In the genomic region with DNA sequence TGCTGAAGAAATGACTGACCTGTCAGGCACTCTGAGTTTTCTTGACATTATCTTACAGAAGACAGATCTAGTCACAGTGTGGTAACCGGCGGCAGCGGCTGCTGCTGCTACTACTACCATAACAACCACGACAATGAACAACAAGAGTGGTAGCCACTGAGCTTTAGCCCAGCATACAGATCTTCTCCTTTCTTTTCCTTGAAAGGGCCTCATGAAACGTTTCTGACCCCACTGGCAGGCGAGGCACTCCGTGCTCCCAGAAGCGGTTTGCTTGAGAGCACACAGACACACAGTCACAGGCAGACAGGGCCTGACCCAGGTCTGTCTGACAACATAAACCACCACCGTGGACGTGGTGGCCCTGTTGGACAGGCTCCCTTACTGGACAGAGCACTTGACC, we compare ENCODE assay signal across 11 mouse cellular contexts. TPM values are rescaled to one million over a fixed set of nuclear protein-coding genes. Genes with fewer than 3 reads are reported as not detected.
DNase-seq lines count a peak whose midpoint lies in the region; ATAC-seq and TF ChIP-seq lines count a peak whose summit lies in the region.
"Had no signal": no experiment of that assay in that cellular context is flagged by ENCODE, and none has a peak within 500 bp of the region (broad histone marks: within the 10 kb centered on the region; RNA-seq: fewer than 3 reads in every experiment).

No protein-coding gene starts in this region.

- H3K36me3 ChIP-seq in kidney, embryonic 15.5 days, result no peaks in the 10 kb centered on the region
- H3K36me3 ChIP-seq in hindbrain, embryonic 13.5 days, result no peaks in the 10 kb centered on the region
- no peaks in the 10 kb centered on the region for H3K36me3 ChIP-seq in neural tube, embryonic 15.5 days

- H3K4me3 ChIP-seq in kidney, embryonic 15.5 days (replicated peaks), result no peak overlapping the region
- H3K4me3 ChIP-seq in hindbrain, embryonic 13.5 days, result no peak overlapping the region
- H3K4me3 ChIP-seq in neural tube, embryonic 15.5 days (replicated peaks), result no peak overlapping the region

- no peaks in the 10 kb centered on the region for H3K9me3 ChIP-seq in kidney, embryonic 15.5 days (replicated peaks)
- no peaks in the 10 kb centered on the region for H3K9me3 ChIP-seq in hindbrain, embryonic 13.5 days
- H3K9me3 ChIP-seq in neural tube, embryonic 15.5 days (replicated peaks), result no peaks in the 10 kb centered on the region

- H3K27ac ChIP-seq in kidney, embryonic 15.5 days, result peak overlapping the region; percentile 69; the same call in 1 of the 2 replicates
- H3K27ac ChIP-seq in hindbrain, embryonic 13.5 days, result peak overlapping the region; percentile 44
- H3K27ac ChIP-seq in neural tube, embryonic 15.5 days (replicated peaks), result no peak overlapping the region

- H3K27me3 ChIP-seq in kidney, embryonic 15.5 days, result no peaks in the 10 kb centered on the region
- H3K27me3 ChIP-seq in hindbrain, embryonic 13.5 days, result no peaks in the 10 kb centered on the region
- H3K27me3 ChIP-seq in neural tube, embryonic 15.5 days (replicated peaks), result no peaks in the 10 kb centered on the region

- peaks cover 88% of the 10 kb centered on the region for H3K4me1 ChIP-seq in kidney, embryonic 15.5 days
- H3K4me1 ChIP-seq in hindbrain, embryonic 13.5 days (replicated peaks), result peaks cover 62% of the 10 kb centered on the region
- peaks cover 56% of the 10 kb centered on the region for H3K4me1 ChIP-seq in neural tube, embryonic 15.5 days

- no peak for TF ChIP-seq CTCF in brain, embryonic 14.5 days (IDR thresholded peaks at IDR 0.05; ENCODE audit: borderline replicate concordance, extremely low read depth, insufficient read depth, insufficient read length)

- H3K9ac ChIP-seq in kidney, embryonic 15.5 days, result no peak overlapping the region
- H3K9ac ChIP-seq in hindbrain, embryonic 13.5 days, result peak overlapping the region; percentile 46; the same call in 1 of the 2 replicates
- H3K9ac ChIP-seq in neural tube, embryonic 15.5 days (replicated peaks), result no peak overlapping the region; the same call in 1 of the 2 replicates

- DNase-seq in kidney, postnatal 14 days, result no peak
- peak; percentile 50 for DNase-seq in brain, embryonic 14.5 days (ENCODE audit: low read depth)
- no peak for DNase-seq in testis, postnatal 10 days (ENCODE audit: low spot score)
- no peak for DNase-seq in layer of hippocampus, adult 18-20 months (ENCODE audit: low spot score in 2 of 2)
- DNase-seq: cerebellum, adult 18-20 months; layer of hippocampus, adult 9-11 months; right cerebral cortex, postnatal 4 days had no signal

- H3K4me2 ChIP-seq in kidney, embryonic 15.5 days, result peak overlapping the region; percentile 78
- H3K4me2 ChIP-seq in hindbrain, embryonic 13.5 days, result 0 out of 2 replicates have a peak overlapping the region, but pooled peaks have one; percentile 15
- H3K4me2 ChIP-seq in neural tube, embryonic 15.5 days, result peak overlapping the region; percentile 17; the same call in 1 of the 2 replicates

- TF ChIP-seq POLR2A in brain, embryonic 14.5 days (IDR thresholded peaks at IDR 0.05; ENCODE audit: borderline replicate concordance, extremely low read depth, insufficient read depth, insufficient read length, poor library complexity, severe bottlenecking), result no peak

- WGBS in kidney, embryonic 15.5 days, result 35% methylated on average over 10 of the region's 10 CpGs
- WGBS in hindbrain, embryonic 13.5 days, result 18% methylated on average over 10 of the region's 10 CpGs
- 25% methylated on average over 10 of the region's 10 CpGs for WGBS in neural tube, embryonic 15.5 days

- ATAC-seq in kidney, embryonic 15.5 days (replicated peaks; ENCODE audit: low FRiP score), result no peak
- ATAC-seq in hindbrain, embryonic 13.5 days (ENCODE audit: low FRiP score), result no peak
- ATAC-seq in neural tube, embryonic 15.5 days (ENCODE audit: low FRiP score), result no peak

RNA-seq across cellular contexts. Expression of gene Map3k14, which starts 3.7 kb away (rescaled TPM):
- 4.3 and 4.9 TPM in 2 replicates for polyA plus RNA-seq in kidney, embryonic 15.5 days (2015; fragmentation: Nextera tagmentation; extraction: Ambion mirVana)
- polyA plus RNA-seq in brain, embryonic 14.5 days (2012; rRNA removed), result 4.6 and 6.3 TPM in 2 replicates
- 3.2 and 3.4 TPM in 2 replicates for polyA plus RNA-seq in hindbrain, embryonic 13.5 days (2015; fragmentation: Nextera tagmentation; extraction: Ambion mirVana)
- 3.8 and 5.7 TPM in 2 replicates for polyA plus RNA-seq in neural tube, embryonic 15.5 days (2015; fragmentation: Nextera tagmentation; extraction: Ambion mirVana)
- total RNA-seq in layer of hippocampus, adult 18-20 months (2021), result 1 to 10 TPM; 4.5 to 4.7 TPM

RNA-seq across cellular contexts. Expression of gene Spata32, which starts 45.3 kb away (rescaled TPM):
- not detected in 2 replicates for polyA plus RNA-seq in kidney, embryonic 15.5 days (2015; fragmentation: Nextera tagmentation; extraction: Ambion mirVana)
- 0.48 and 0.68 TPM in 2 replicates for polyA plus RNA-seq in brain, embryonic 14.5 days (2012; rRNA removed)
- 0.40 and 0.58 TPM in 2 replicates for polyA plus RNA-seq in hindbrain, embryonic 13.5 days (2015; fragmentation: Nextera tagmentation; extraction: Ambion mirVana)
- polyA plus RNA-seq in neural tube, embryonic 15.5 days (2015; fragmentation: Nextera tagmentation; extraction: Ambion mirVana), result 1.00 and 1.3 TPM in 2 replicates
- total RNA-seq in layer of hippocampus, adult 18-20 months (2021), result 1 to 10 TPM in 1 of 2 experiments, under 1 TPM in 1; 0.99 to 1.6 TPM
- polyA plus RNA-seq: lung, embryonic 16.5 days had no signal

RNA-seq across cellular contexts. Expression of gene 1700023F06Rik, which starts 55.2 kb away (rescaled TPM):
- 0.19 and 0.42 TPM in 2 replicates for polyA plus RNA-seq in kidney, embryonic 15.5 days (2015; fragmentation: Nextera tagmentation; extraction: Ambion mirVana)
- polyA plus RNA-seq in brain, embryonic 14.5 days (2012; rRNA removed), result 1.4 and 1.7 TPM in 2 replicates
- polyA plus RNA-seq in hindbrain, embryonic 13.5 days (2015; fragmentation: Nextera tagmentation; extraction: Ambion mirVana), result 0.87 and 1.3 TPM in 2 replicates
- polyA plus RNA-seq in neural tube, embryonic 15.5 days (2015; fragmentation: Nextera tagmentation; extraction: Ambion mirVana), result 2.1 and 2.3 TPM in 2 replicates
- 1 to 10 TPM; 1.6 to 2.2 TPM for total RNA-seq in layer of hippocampus, adult 18-20 months (2021)

Comparison
In these comparisons a context has a peak if more than half of its experiments do, and no peak if none do; other contexts are left out.
1. H3K4me2 ChIP-seq: peak in every context shown above with its lines; median percentile 78 in kidney, embryonic 15.5 days; 17 in neural tube, embryonic 15.5 days; 15 in hindbrain, embryonic 13.5 days.